Mouse (Mus musculus): ENCODE data around the gene Tlcd2.
"Not testable (repeated sequence)": the region's sequence is repeated elsewhere in the genome, so short reads cannot be mapped to it uniquely, and the experiment has no call there.

Gene Tlcd2

GRCm38 (mm10) chr11:75449695-75450094 lies 11.8 kb upstream of the Tlcd2 start:
- peak; percentile 69 for DNase-seq (ENCODE audit: low read depth, low spot score)

- peak; percentile 64 for DNase-seq (ENCODE audit: low read depth, low spot score)
These were observed 11.1 kb upstream of the Tlcd2 start for GRCm38 (mm10) chr11:75450304-75450908.

- DNase-seq (ENCODE audit: low read depth, low spot score) = no peak
These were observed 10.6 kb upstream of the Tlcd2 start for GRCm38 (mm10) chr11:75450936-75451335.

DNA sequence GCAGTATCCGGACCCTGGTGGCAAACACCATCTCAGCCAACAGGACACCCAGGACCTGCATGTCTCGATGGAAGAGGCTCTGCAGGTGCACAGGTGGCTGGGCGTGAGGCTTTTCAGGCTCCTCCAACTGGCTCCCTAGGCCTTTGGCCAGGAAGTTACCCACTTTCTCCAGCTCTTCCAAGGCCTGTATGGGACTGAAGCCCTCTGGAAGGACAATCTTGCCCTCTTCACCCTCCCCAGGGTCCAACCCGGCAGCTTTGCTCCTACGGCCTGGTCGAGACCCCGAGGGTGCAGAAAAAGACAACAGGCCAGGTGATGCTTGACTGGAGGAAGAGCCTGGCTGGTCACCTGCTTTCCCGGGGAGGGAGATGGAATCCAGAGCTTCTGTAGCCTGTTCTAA lies 9.4 kb upstream of the Tlcd2 start:
- DNase-seq (ENCODE audit: low read depth, low spot score) = no peak

DNA sequence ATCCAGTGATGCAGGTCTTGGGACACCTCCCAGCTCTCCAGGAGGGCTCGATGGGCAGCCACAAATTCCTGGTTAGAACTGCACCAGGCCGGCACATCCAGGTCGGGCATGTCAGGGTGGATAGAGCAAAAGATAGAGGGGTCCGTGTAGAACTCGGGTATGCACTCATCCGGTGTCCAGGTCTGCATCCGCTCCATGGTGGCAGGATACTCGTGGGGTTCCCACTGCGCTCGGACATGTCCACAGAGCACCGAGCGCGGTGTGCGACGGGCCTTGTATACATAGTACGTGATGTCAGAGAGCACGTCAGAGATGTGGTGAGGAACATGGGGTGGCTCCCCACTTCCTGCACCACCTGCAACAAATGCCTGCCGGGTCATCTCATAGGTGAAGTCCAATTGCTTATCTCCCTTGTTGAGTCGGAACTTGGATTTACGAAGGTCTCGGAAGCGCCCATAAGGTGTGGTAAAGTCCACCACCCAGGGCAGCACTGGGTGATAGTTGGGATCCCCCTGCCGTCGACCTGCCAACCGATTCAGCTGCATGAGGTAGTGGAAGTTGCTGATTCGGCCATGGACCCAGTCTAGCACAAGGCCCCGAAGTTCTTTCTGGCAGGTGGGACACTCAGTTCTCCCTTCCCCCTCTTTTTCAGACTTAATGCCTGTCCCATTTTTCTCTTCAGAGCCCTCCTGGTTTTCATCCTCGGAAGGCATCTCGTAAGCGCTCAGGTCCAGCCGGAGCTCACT lies 8.5 kb upstream of the Tlcd2 start:
- DNase-seq (ENCODE audit: low read depth, low spot score) = no peak

GRCm38 (mm10) chr11:75453991-75454930 lies 7.3 kb upstream of the Tlcd2 start, which contains the start of gene Wdr81:
Wdr81 (minus strand) TSS chr11:75454717.
- DNase-seq (ENCODE audit: low read depth, low spot score) = peak; percentile 74

GRCm38 (mm10) chr11:75455041-75455736 lies 6.3 kb upstream of the Tlcd2 start:
- no peak for DNase-seq (ENCODE audit: low read depth, low spot score)

- DNase-seq (ENCODE audit: low read depth, low spot score) = not testable (repeated sequence)
These were observed 5.5 kb upstream of the Tlcd2 start for GRCm38 (mm10) chr11:75455971-75456370.

- DNase-seq (ENCODE audit: low read depth, low spot score) = no peak
These were observed 5.1 kb upstream of the Tlcd2 start for GRCm38 (mm10) chr11:75456440-75456871.

DNA sequence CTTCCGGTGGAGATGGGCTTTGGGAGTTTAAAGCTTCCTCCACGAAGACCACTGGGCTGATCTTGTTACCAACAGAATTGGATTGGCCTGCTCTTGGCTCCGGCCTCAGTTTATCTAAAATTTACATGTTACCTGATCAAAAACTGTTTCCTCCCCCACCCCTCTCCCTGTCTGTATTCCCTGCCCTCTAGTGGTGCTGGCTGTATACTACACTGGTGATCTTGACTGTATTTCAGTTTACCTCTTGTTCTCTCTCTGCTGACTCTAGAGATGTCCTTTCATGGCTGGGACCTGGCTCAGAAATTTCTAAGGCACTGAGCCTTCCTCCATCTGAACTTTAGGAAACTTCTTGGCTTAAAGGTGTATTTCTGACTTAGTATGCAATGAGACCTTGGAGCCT lies 3.3 kb upstream of the Tlcd2 start:
- peak; percentile 58 for DNase-seq (ENCODE audit: low read depth, low spot score)

GRCm38 (mm10) chr11:75458628-75459041 lies 2.9 kb upstream of the Tlcd2 start:
- no peak for DNase-seq (ENCODE audit: low read depth, low spot score)

- no peak for DNase-seq (ENCODE audit: low read depth, low spot score)
These were observed 2.3 kb upstream of the Tlcd2 start for GRCm38 (mm10) chr11:75459141-75459711.

DNA sequence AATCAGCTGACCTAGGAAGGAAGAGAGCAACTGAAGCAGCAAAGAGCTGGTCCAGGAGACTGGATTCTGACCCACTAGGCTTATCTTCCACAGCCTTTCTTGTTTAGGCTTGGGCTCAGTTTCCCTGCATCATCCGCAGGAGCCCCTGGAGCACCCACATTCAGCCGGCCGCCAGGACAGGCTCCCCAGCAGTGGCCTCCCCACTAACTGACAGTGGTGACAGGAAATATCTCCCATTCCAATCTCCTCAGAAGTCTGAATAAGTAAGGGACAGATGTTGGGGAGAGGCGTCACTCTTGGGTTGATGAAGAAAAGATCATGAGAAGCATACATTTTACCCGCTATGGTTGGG lies 1.8 kb upstream of the Tlcd2 start:
- no peak for DNase-seq (ENCODE audit: low read depth, low spot score)

DNA sequence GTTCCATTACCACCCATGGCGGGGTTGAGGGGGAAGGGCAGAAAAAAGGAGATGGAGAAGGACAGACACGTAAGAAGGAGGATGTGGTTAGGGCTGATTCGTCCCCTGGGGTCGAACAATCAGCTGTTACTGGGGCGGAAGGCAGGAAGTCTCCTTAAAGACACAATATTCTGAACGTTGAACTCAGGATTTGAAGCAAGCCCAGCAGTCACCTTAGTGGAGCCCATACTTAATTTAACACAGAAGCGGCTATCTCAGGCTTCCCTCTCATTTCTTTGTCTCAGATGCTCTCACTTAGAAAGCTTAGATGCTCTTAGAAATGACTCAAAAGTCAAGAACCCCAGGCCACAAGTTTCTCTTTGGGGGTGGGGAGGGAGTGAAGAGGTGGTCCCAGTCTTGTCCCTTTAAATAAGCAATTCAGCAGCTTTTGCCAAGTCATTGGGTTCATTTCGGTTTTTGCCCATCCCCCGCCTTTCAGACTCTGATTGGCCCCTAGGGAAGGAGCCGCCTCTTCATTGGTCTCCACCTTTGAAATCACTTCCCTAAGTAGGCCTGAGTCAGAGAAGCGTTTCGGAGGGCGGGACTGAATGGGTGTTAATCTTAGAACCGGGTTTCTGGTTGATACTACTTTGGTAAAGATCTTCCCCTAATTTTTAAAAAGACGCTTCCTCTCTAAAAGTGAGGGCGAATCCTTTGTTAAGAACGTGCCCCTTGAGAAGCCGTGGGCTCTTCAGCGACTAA lies 1.2 kb upstream of the Tlcd2 start:
- DNase-seq (ENCODE audit: low read depth, low spot score) = peak; percentile 93

GRCm38 (mm10) chr11:75461743-75462252 lies 283 bp downstream of the Tlcd2 start:
- DNase-seq (ENCODE audit: low read depth, low spot score) = no peak

- peak; percentile 65 for DNase-seq (ENCODE audit: low read depth, low spot score)
These were observed 803 bp downstream of the Tlcd2 start for GRCm38 (mm10) chr11:75462253-75462783.

- peak; percentile 85 for DNase-seq (ENCODE audit: low read depth, low spot score)
These were observed 1.4 kb downstream of the Tlcd2 start for GRCm38 (mm10) chr11:75462865-75463336.

- no peak for DNase-seq (ENCODE audit: low read depth, low spot score)
These were observed 2.1 kb downstream of the Tlcd2 start for GRCm38 (mm10) chr11:75463624-75464023.

DNA sequence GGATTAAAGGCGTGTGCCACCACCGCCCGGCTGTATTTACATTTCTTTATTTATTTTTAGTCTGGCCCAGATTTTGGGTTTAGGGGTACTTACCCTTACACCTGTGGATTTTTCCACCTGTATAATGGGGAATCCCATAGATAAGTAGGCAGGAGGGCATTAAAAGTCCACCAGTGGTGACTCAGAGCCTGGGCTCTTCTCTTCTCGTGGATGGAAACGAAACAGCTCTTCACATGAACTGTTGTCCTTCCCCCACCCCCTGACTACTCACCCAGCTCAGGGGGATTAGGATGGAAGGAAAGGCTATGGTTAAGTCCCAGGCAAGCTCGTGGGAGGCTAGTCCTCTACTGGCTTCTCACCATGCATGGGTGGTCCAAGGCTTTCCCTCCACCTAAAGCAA lies 2.9 kb downstream of the Tlcd2 start:
- DNase-seq (ENCODE audit: low read depth, low spot score) = no peak

- no peak for DNase-seq (ENCODE audit: low read depth, low spot score)
These were observed 3.5 kb downstream of the Tlcd2 start for GRCm38 (mm10) chr11:75465051-75465450.

Data from c-Kit-negative CD71-positive TER-119-positive erythroid progenitor cells, embryonic 14.5 days (primary cell).